Mouse (Mus musculus) stomach, postnatal 0 days (tissue): Measurements from ENCODE around the gene Clec16a.

Experiments
- CTCF ChIP-seq: IDR thresholded peaks from 2 replicates; pipeline ENCODE4 v1.5.1; 2016; ENCODE audit warnings: antibody characterized with exemption, low read depth, mild to moderate bottlenecking, moderate library complexity
- EP300 ChIP-seq: optimal IDR thresholded peaks from 2 replicates; pipeline ENCODE3; 2016; ENCODE audit warnings: antibody characterized with exemption

- TF ChIP-seq CTCF (no peak), EP300 (no peak)
Measured at GRCm38 (mm10) chr16:10668991-10669703, 124.0 kb downstream of the Clec16a start.
